Mouse (Mus musculus): ENCODE results near the gene 9930022D16Rik.

9930022D16Rik gene

GRCm38 (mm10) chr11:109413617-109414016 is at the start of gene 9930022D16Rik:
Gene 9930022D16Rik (plus strand): TSS chr11:109413917.
- DNase-seq = no peak

GRCm38 (mm10) chr11:109364337-109364736 is 49.4 kb upstream of the 9930022D16Rik start:
- peak; percentile 56 for DNase-seq

GRCm38 (mm10) chr11:109364881-109365280 is 48.8 kb upstream of the 9930022D16Rik start:
- DNase-seq = no peak

- DNase-seq = no peak
Measured at GRCm38 (mm10) chr11:109365818-109366217, 47.9 kb upstream of the 9930022D16Rik start.

- DNase-seq = no peak
Measured at GRCm38 (mm10) chr11:109366802-109367579, 46.7 kb upstream of the 9930022D16Rik start.

- peak; percentile 63 for DNase-seq
Measured at GRCm38 (mm10) chr11:109369026-109369637, 44.6 kb upstream of the 9930022D16Rik start.

- no peak for DNase-seq
Measured at GRCm38 (mm10) chr11:109375412-109375811, 38.3 kb upstream of the 9930022D16Rik start.

- no peak for DNase-seq
Measured at GRCm38 (mm10) chr11:109376484-109377143, 37.1 kb upstream of the 9930022D16Rik start.

GRCm38 (mm10) chr11:109377477-109377876 is 36.2 kb upstream of the 9930022D16Rik start:
- DNase-seq = no peak

GRCm38 (mm10) chr11:109378051-109378450 is 35.7 kb upstream of the 9930022D16Rik start:
- DNase-seq = no peak

- DNase-seq = no peak
Measured at GRCm38 (mm10) chr11:109380662-109381061, 33.1 kb upstream of the 9930022D16Rik start.

GRCm38 (mm10) chr11:109385296-109385695 is 28.4 kb upstream of the 9930022D16Rik start:
- no peak for DNase-seq

GRCm38 (mm10) chr11:109389046-109389445 is 24.7 kb upstream of the 9930022D16Rik start:
- DNase-seq = no peak

- DNase-seq = no peak
Measured at GRCm38 (mm10) chr11:109391200-109391599, 22.5 kb upstream of the 9930022D16Rik start.

- DNase-seq = peak; percentile 26
Measured at GRCm38 (mm10) chr11:109391760-109392159, 22.0 kb upstream of the 9930022D16Rik start.

- DNase-seq = no peak
Measured at GRCm38 (mm10) chr11:109392601-109393000, 21.1 kb upstream of the 9930022D16Rik start.

- peak; percentile 46 for DNase-seq
Measured at GRCm38 (mm10) chr11:109394758-109395157, 19.0 kb upstream of the 9930022D16Rik start.

- peak; percentile 70 for DNase-seq
Measured at GRCm38 (mm10) chr11:109395291-109395690, 18.4 kb upstream of the 9930022D16Rik start.

GRCm38 (mm10) chr11:109406431-109406830 is 7.3 kb upstream of the 9930022D16Rik start:
- DNase-seq = no peak

- no peak for DNase-seq
Measured at GRCm38 (mm10) chr11:109410197-109410980, 3.3 kb upstream of the 9930022D16Rik start.

- no peak for DNase-seq
Measured at GRCm38 (mm10) chr11:109414802-109415201, 1.1 kb downstream of the 9930022D16Rik start.

- no peak for DNase-seq
Measured at GRCm38 (mm10) chr11:109416709-109417420, 3.1 kb downstream of the 9930022D16Rik start.

Measured in kidney, adult 9 months (tissue).